Comparison of ENCODE assay signal across 25 mouse cellular contexts in the genomic region with DNA sequence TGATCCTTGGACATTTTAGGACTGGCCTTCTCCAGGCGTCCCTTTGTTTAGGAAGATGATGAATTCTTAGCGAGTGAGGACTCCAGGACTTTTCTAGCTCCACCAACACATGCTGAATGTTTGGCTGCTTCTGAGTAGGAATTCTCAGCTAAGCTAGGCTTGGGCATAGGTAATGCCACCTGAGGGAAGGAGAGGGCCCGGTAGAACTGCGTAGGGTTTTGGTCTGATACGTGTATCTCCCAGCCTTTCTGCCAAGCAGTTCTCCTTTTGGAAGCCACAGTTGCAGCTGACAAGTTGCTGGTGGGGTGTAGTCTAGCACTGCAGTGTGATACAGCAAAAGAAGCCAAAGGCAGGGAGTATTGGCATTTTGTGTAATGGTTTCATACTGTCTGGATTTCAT.
"Had no signal": no experiment of that assay in that cellular context is flagged by ENCODE, and none has a peak within 500 bp of the region (broad histone marks: within the 10 kb centered on the region; RNA-seq: fewer than 3 reads in every experiment).

No protein-coding gene starts in this region.

- H3K9ac ChIP-seq: heart, embryonic 13.5 days; heart, embryonic 15.5 days; hindbrain, embryonic 13.5 days; hindbrain, embryonic 15.5 days; intestine, embryonic 15.5 days; kidney, embryonic 15.5 days; limb, embryonic 13.5 days; limb, embryonic 15.5 days; liver, embryonic 12.5 days; liver, embryonic 14.5 days had no signal

- H3K27ac ChIP-seq: heart, adult 2 months; heart, embryonic 13.5 days; heart, embryonic 15.5 days; hindbrain, embryonic 13.5 days; hindbrain, embryonic 15.5 days; hindbrain, postnatal 0 days; intestine, embryonic 15.5 days; kidney, embryonic 15.5 days; kidney, postnatal 0 days; limb, embryonic 13.5 days; limb, embryonic 15.5 days; liver, embryonic 12.5 days; liver, embryonic 14.5 days had no signal

- ATAC-seq: hindbrain, postnatal 0 days; intestine, embryonic 15.5 days; liver, embryonic 12.5 days had no signal

- H3K27me3 ChIP-seq: heart, embryonic 13.5 days; heart, embryonic 15.5 days; hindbrain, embryonic 13.5 days; hindbrain, embryonic 15.5 days; intestine, embryonic 15.5 days; kidney, embryonic 15.5 days; limb, embryonic 13.5 days; limb, embryonic 15.5 days had no signal

- H3K36me3 ChIP-seq: heart, embryonic 13.5 days; heart, embryonic 15.5 days; hindbrain, embryonic 13.5 days; hindbrain, embryonic 15.5 days; intestine, embryonic 15.5 days; kidney, embryonic 15.5 days; limb, embryonic 13.5 days; limb, embryonic 15.5 days; liver, embryonic 12.5 days had no signal

- H3K9me3 ChIP-seq: heart, embryonic 13.5 days; heart, embryonic 15.5 days; hindbrain, embryonic 13.5 days; hindbrain, embryonic 15.5 days; intestine, embryonic 15.5 days; kidney, embryonic 15.5 days; limb, embryonic 13.5 days; limb, embryonic 15.5 days; liver, embryonic 12.5 days had no signal

- H3K4me2 ChIP-seq: heart, embryonic 13.5 days; heart, embryonic 15.5 days; hindbrain, embryonic 13.5 days; hindbrain, embryonic 15.5 days; intestine, embryonic 15.5 days; kidney, embryonic 15.5 days; limb, embryonic 13.5 days; limb, embryonic 15.5 days; liver, embryonic 12.5 days had no signal

- H3K4me1 ChIP-seq: hindbrain, embryonic 13.5 days; hindbrain, embryonic 15.5 days; kidney, embryonic 15.5 days had no signal

- DNase-seq: gastrocnemius, postnatal 14 days; gastrocnemius, postnatal 36 days; heart, adult 2 months; heart, postnatal 14 days; heart, postnatal 36 days; kidney, adult 11 months; kidney, adult 2 months; kidney, adult 9 months; kidney, postnatal 14 days; kidney, postnatal 36 days; layer of hippocampus, adult 9-11 months; layer of hippocampus, postnatal 36 days; left cerebral cortex, postnatal 4 days had no signal

- H3K4me3 ChIP-seq: heart, adult 2 months; heart, embryonic 13.5 days; heart, embryonic 15.5 days; hindbrain, embryonic 13.5 days; hindbrain, embryonic 15.5 days; intestine, embryonic 15.5 days; kidney, embryonic 15.5 days; limb, embryonic 13.5 days; limb, embryonic 15.5 days; liver, embryonic 12.5 days had no signal
